Mouse (Mus musculus): Measurements from ENCODE around the gene Susd1. TPM values are rescaled to one million over a fixed set of nuclear protein-coding genes. Genes with fewer than 3 reads are reported as not detected.

Susd1 gene
- polyA plus RNA-seq, 1 experiment from 2014 or later, result 9.6 TPM

DNA sequence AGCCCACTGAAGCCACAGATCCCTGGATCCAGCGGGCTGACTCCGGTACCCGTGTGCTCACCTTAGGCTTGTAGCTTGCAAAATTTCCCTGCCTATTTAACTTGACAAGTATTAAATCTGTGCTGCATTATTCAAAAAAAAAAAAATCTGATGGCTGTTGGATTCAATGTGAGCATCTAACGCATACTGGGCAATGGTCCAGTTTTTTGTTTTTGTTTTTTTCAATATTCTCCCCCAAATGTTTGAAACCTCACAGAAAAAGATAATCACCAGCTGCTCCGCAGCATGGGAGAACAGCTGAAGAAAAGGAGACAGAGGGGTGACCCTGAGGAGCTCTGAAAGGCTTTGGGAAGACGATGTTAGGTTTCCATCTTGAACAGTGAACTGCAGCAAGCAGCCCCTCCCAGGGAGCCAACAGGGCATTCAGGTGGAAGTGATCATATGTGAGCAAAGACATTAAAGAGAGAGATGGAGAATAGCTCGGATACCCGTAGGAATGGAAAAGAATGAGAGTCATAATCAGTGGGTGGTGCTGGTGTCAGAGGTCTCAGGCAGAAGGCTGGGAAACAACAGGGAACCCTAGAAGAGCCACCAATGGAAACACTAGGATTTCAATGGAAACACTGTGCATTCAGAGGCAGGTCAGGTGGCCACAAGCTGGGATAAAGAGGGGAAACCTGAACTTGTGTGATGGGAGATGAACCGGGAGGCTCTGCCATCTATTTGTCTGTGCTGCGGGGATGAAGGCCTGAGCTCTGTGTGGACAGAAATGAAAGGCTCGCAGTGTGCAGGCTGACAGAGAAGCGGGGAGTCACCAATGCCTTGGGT is 117.0 kb downstream of the Susd1 start:
- no peak overlapping the region for H3K4me3 ChIP-seq (replicated peaks)
- H3K9me3 ChIP-seq (replicated peaks), result no peaks in the 10 kb centered on the region
- H3K27ac ChIP-seq (replicated peaks), result no peak overlapping the region
- no peak overlapping the region for H3K4me2 ChIP-seq
- 0 out of 2 replicates have a peak, but pooled peaks cover 5% of the 10 kb centered on the region for H3K36me3 ChIP-seq (replicated peaks)
- peaks cover 39% of the 10 kb centered on the region for H3K4me1 ChIP-seq (replicated peaks)
- 80% methylated on average over 12 of the region's 12 CpGs for WGBS (ENCODE audit: insufficient replicate concordance)
- no peak overlapping the region for H3K9ac ChIP-seq
- no peaks in the 10 kb centered on the region for H3K27me3 ChIP-seq
- no peak for ATAC-seq (ENCODE audit: insufficient read depth)

GRCm38 (mm10) chr4:59319136-59319941 is 119.1 kb downstream of the Susd1 start:
- 0 out of 2 replicates have a peak, but pooled peaks have one; percentile 16 for ATAC-seq (ENCODE audit: insufficient read depth)
- H3K9ac ChIP-seq, result no peak overlapping the region
- H3K27ac ChIP-seq (replicated peaks), result peak overlapping the region; percentile 59; the same call in 1 of the 2 replicates
- H3K4me3 ChIP-seq (replicated peaks), result no peak overlapping the region
- H3K36me3 ChIP-seq (replicated peaks), result peaks cover 13% of the 10 kb centered on the region; the same call in 1 of the 2 replicates
- no peaks in the 10 kb centered on the region for H3K9me3 ChIP-seq (replicated peaks)
- WGBS (ENCODE audit: insufficient replicate concordance), result 56% methylated on average over 9 of the region's 9 CpGs
- peaks cover 29% of the 10 kb centered on the region for H3K4me1 ChIP-seq (replicated peaks)
- H3K4me2 ChIP-seq, result no peak overlapping the region
- H3K27me3 ChIP-seq, result no peaks in the 10 kb centered on the region

DNA sequence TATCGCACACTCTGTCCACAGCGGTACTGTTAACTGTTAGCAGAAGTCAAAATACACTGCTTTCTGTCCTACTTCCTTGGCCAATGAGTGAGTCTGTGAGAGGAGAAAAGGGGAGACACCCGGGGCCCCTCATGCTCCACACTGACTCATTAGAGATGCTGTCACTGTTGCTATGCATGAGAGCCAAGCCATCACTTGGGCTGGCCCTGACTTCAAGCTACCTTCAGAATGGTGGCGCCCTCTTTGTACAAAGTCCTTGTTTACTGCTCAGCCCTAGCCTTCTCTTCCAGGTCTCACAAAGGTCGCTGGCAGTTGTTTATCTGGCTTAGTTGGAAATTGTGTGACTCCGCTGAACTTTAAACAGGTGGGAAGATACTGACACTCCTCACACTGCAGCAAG is 119.8 kb downstream of the Susd1 start:
- Histone ChIP-seq H3K9me3 (replicated peaks) (no peaks in the 10 kb centered on the region), H3K4me1 (replicated peaks) (peaks cover 22% of the 10 kb centered on the region), H3K27me3 (no peaks in the 10 kb centered on the region), H3K36me3 (replicated peaks) (peaks cover 15% of the 10 kb centered on the region; the same call in 1 of the 2 replicates), H3K9ac (no peak overlapping the region), H3K4me2 (no peak overlapping the region), H3K4me3 (replicated peaks) (no peak overlapping the region), H3K27ac (replicated peaks) (peak overlapping the region; percentile 59; the same call in 1 of the 2 replicates)
- ATAC-seq (ENCODE audit: insufficient read depth), result peak; percentile 49
- 77% methylated on average over 6 of the region's 6 CpGs for WGBS (ENCODE audit: insufficient replicate concordance)

GRCm38 (mm10) chr4:59315553-59316405 is 122.7 kb downstream of the Susd1 start:
- Histone ChIP-seq H3K27me3 (no peaks in the 10 kb centered on the region), H3K4me1 (replicated peaks) (peaks cover 15% of the 10 kb centered on the region), H3K9ac (no peak overlapping the region), H3K36me3 (replicated peaks) (peaks cover 15% of the 10 kb centered on the region; the same call in 1 of the 2 replicates), H3K4me2 (no peak overlapping the region), H3K4me3 (replicated peaks) (no peak overlapping the region), H3K9me3 (replicated peaks) (no peaks in the 10 kb centered on the region), H3K27ac (replicated peaks) (no peak overlapping the region)
- ATAC-seq (ENCODE audit: insufficient read depth), result no peak
- 74% methylated on average over 15 of the region's 15 CpGs for whole genome bisulfite sequencing (ENCODE audit: insufficient replicate concordance)

DNA sequence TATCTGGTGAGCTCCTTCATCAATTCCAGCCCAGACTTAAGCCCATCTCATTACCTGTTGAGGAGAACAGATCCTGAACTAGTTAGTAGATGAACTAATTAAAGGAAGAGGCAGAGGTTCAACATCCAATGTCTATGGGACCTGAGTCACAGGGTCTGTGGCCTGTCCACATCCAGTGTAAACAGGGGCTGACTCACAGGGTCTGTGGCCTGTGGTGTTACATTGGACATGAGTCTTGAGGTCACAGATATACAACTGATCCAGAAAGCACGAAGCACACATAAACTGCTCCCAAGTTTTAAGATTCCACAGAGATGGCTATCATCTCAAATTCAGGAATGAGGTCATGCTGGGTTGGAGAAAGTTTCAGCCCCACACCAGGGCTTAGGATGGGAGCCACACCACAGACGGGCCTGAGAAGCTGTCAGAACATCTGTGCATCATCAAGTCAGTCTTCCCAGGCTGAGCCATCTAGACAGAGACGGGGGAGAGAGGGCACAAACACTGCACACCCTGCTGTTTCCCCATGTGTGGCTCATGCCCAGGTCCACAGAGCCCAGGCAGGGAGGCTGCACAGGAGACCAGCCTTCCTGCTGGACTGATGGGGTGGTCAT is 123.4 kb downstream of the Susd1 start:
- H3K4me1 ChIP-seq (replicated peaks), result peaks cover 11% of the 10 kb centered on the region
- H3K27me3 ChIP-seq, result no peaks in the 10 kb centered on the region
- H3K4me3 ChIP-seq (replicated peaks), result no peak overlapping the region
- H3K9me3 ChIP-seq (replicated peaks), result no peaks in the 10 kb centered on the region
- peaks cover 15% of the 10 kb centered on the region; the same call in 1 of the 2 replicates for H3K36me3 ChIP-seq (replicated peaks)
- ATAC-seq (ENCODE audit: insufficient read depth), result no peak
- H3K27ac ChIP-seq (replicated peaks), result no peak overlapping the region
- 65% methylated on average over 3 of the region's 3 CpGs for WGBS (ENCODE audit: insufficient replicate concordance)
- H3K4me2 ChIP-seq, result no peak overlapping the region
- no peak overlapping the region for H3K9ac ChIP-seq

DNA sequence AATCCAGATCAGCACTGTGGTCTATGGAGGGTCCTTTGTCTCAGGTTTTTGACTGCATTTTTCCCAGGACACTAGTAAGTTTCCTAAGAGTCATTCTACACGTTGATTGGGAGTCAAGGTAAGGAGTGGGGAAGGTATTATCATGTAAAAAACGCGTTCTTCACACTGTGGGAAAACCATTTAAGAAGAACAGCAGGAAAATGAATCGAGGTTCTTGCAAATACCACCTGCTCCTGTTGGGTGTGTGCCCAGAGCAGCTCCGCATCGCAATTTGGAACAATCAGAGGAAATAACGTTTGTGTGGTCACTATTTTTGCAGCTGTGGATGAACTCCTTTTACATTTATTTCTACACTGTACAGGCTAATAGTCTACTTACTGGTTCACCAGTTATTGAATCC is 125.5 kb downstream of the Susd1 start:
- ATAC-seq (ENCODE audit: insufficient read depth), result no peak
- H3K4me3 ChIP-seq (replicated peaks), result no peak overlapping the region
- no peak overlapping the region for H3K9ac ChIP-seq
- H3K4me2 ChIP-seq, result no peak overlapping the region
- WGBS (ENCODE audit: insufficient replicate concordance), result 77% methylated on average over 7 of the region's 7 CpGs
- no peaks in the 10 kb centered on the region for H3K9me3 ChIP-seq (replicated peaks)
- H3K27me3 ChIP-seq, result no peaks in the 10 kb centered on the region
- H3K27ac ChIP-seq (replicated peaks), result no peak overlapping the region
- H3K4me1 ChIP-seq (replicated peaks), result no peaks in the 10 kb centered on the region
- peaks cover 15% of the 10 kb centered on the region; the same call in 1 of the 2 replicates for H3K36me3 ChIP-seq (replicated peaks)

DNA sequence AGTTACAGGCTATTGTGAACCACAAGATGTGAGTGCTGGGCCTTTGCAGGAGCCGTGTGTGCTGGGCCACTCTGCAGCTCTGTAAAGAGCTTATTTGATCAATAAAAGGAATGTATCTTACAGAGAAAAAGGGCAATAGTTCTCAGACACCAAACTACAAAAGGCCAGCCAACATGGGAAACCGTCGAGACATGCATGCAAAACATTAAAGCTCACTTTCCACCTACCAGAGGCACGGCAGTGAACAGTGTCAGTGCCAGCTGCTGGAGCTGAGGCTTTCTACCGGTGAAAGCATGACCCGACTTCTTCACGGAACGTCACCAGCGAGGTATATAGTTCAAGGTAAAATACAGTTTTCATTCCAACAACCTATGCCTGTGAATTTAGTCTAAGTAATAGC is 127.8 kb downstream of the Susd1 start:
- no peak for ATAC-seq (ENCODE audit: insufficient read depth)
- WGBS (ENCODE audit: insufficient replicate concordance), result 83% methylated on average over 9 of the region's 9 CpGs

DNA sequence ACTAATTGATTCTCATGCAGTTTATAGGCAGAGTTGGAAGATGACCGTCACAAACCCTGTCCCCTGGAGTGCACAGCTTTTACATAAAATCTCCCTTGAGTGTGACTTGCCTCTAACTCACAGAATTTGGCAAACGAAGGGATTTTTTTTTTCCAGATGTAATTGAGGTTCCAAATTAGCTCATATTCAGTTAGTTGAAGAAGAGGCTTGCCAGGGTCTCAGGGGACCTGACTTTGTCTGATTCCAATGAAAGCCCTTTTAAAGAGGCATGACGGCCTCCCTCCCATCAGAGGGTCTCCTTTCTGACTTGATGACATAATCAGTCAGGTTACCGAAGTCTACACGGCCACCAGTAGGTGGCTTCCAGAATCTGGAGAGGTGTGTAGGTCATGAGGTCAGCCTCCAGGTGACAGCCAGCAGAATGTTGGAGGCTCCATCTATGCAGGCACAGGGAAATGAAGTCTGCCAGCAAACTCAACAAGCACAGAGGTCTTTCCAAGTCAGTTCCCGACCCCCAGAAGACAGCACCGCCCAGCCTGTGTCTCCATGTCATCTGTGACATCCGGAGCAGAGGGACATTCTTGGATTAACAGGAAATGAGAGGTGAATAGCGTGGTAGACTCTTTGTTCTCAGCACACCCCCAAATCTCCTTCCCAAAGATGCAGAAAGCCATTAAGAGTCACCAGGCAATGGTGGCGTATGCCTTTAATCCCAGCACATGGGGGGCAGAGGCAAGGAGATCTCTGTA is 130.4 kb downstream of the Susd1 start:
- Histone ChIP-seq H3K9me3 (replicated peaks) (no peaks in the 10 kb centered on the region), H3K27me3 (no peaks in the 10 kb centered on the region), H3K4me1 (replicated peaks) (no peaks in the 10 kb centered on the region), H3K36me3 (replicated peaks) (no peaks in the 10 kb centered on the region), H3K4me2 (no peak overlapping the region), H3K27ac (replicated peaks) (no peak overlapping the region), H3K4me3 (replicated peaks) (no peak overlapping the region), H3K9ac (no peak overlapping the region)
- no peak for ATAC-seq (ENCODE audit: insufficient read depth)
- 73% methylated on average over 10 of the region's 10 CpGs for WGBS (ENCODE audit: insufficient replicate concordance)

More for the DNA sequence above, 127.8 kb downstream of the Susd1 start:
- no peak overlapping the region for H3K4me2 ChIP-seq
- H3K9me3 ChIP-seq (replicated peaks), result no peaks in the 10 kb centered on the region
- H3K36me3 ChIP-seq (replicated peaks), result peaks cover 8% of the 10 kb centered on the region; the same call in 1 of the 2 replicates
- H3K27ac ChIP-seq (replicated peaks), result no peak overlapping the region
- no peak overlapping the region for H3K4me3 ChIP-seq (replicated peaks)
- no peaks in the 10 kb centered on the region for H3K27me3 ChIP-seq
- H3K9ac ChIP-seq, result no peak overlapping the region
- H3K4me1 ChIP-seq (replicated peaks), result no peaks in the 10 kb centered on the region

DNA sequence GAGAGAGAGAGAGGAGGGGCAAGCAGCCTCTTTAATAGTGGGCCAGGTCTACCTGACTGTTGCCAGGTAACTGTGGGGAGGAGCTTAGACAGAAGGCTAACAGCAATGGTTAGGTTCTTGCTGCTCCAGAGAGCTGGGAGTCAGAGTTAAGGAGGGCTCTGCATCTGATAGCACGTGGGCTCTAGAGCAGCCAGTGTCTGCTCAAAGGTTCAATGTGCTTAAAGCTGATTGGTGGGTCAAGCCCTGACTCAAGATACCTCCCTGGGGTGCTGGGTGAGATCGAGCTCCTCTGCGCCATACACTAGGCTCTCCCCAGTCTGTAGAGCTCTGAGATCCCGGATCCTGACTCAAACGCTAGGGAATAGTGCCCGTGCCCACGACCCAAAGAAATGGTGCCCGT is 136.0 kb downstream of the Susd1 start:
- Histone ChIP-seq H3K4me2 (no peak overlapping the region), H3K27ac (replicated peaks) (no peak overlapping the region), H3K4me3 (replicated peaks) (no peak overlapping the region), H3K4me1 (replicated peaks) (0 out of 2 replicates have a peak, but pooled peaks cover 3% of the 10 kb centered on the region), H3K36me3 (replicated peaks) (no peaks in the 10 kb centered on the region), H3K9me3 (replicated peaks) (no peaks in the 10 kb centered on the region), H3K9ac (no peak overlapping the region), H3K27me3 (no peaks in the 10 kb centered on the region)
- 76% methylated on average over 8 of the region's 8 CpGs for WGBS (ENCODE audit: insufficient replicate concordance)
- ATAC-seq (ENCODE audit: insufficient read depth), result no peak
